Mouse (Mus musculus) T-helper 17 cell (primary cell): ENCODE measurements around the gene Zfand3.

ENCODE experiments used
- in situ Hi-C, 2 experiments: fragments of 300-600 bp; cut with MboI, MseI; formaldehyde crosslinking; loops; 1 replicate in 1 of 2; 2 replicates in 1 of 2; pipeline ENCODE4 v1.15.1; 2025; ENCODE audit warnings: high pct_unique_total_duplicates in 2 of 2

Zfand3 gene

DNA sequence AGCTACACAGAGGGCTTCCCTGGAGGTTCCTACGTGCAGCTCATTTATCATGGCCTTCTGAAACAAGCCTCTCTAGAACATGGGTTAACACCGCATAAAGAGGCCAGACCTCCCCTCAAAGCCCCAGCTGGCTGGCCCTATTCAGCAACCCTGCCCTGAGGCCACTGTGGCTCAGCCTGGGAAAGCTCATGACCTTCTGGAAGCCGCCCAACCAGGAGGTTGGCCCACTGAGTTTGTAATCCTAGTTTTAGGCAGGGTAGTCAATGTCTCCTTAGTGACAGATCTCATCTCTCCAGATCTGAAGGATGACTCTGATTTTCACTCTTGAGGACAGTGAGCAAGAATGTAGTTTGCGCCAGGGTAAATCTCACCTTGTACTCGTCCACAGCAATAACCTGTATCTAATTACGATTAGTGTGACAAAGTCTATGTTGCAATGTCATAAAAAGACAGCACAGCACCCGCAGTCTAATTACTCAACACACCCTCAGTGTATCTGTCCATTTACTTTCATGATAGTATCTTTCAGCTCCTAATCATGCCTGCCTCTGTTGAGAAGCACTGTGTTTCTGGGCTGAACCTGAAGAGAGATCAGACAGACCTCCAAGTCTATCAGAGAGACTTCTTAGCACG lies 251.5 kb downstream of the Zfand3 start:
- in situ Hi-C loops: loop anchor here in 1 of 2 experiments (10.0 kb wide), 1 partner anchor 189 kb away; no protein-coding TSS in a partner anchor

DNA sequence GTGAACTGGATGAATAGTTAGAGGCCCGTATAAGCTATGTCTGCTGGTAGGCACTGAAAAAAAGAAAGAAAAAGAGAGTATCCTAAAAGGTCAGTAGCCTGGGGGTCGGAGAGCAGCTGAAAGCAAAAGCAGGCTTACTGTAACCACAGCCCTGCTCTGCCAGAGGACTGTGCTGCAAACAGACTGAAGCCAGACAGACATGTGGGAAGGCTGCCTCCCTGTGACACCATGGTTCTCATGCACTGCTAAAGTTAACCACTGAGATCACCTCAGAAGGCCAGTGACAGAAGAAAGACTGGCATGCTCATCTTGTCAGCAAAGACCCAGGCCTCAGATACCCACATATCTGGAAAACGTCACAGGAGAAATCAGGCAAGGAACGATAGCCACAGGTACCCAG lies 253.9 kb downstream of the Zfand3 start:
- in situ Hi-C loops: loop anchor here in 1 of 2 experiments (10.0 kb wide), 1 partner anchor 186 kb away; no protein-coding TSS in a partner anchor

DNA sequence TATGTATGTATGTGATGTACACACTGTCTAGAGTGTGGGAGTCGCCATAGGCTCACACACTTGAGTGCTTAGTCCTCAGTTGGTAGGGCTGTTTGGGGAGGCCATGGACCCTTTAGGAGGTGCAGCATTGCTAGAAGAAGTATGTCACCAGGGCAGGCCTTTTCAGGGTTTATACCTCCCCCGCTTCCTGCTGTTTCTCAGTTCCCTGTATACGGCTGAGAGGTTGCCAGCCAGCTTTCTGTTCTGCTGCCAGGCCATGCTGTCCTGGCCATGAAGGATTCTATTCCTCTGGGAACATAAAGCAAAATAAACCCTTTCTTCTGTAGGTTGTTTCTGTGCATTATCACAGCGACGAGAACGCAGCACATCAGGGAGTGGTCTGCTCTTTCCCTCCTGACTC lies 255.4 kb downstream of the Zfand3 start:
- in situ Hi-C loops: loop anchor here in 1 of 2 experiments (10.0 kb wide), 1 partner anchor 185 kb away; no protein-coding TSS in a partner anchor
